Mouse (Mus musculus) CD4-positive, CD25-positive, alpha-beta regulatory T cell, adult 4 months (primary cell): ENCODE measurements around the gene Ermp1. TPM values are rescaled to one million over a fixed set of nuclear protein-coding genes. Genes with fewer than 3 reads are reported as not detected.

Source experiments
- ATAC-seq: one replicate; pipeline ENCODE4 v1.8.0; 2017
- polyA plus RNA-seq, 2 experiments: library from polyadenylated mRNA; unstranded; fragments of 100-300 nt; shearing (Covaris generic); gene quantifications; one replicate each; pipeline ENCODE4 v1.2.1; 2017

The Ermp1 gene
- polyA plus RNA-seq, 2 experiments from 2014 or later, result 11.8 to 15.7 TPM

DNA sequence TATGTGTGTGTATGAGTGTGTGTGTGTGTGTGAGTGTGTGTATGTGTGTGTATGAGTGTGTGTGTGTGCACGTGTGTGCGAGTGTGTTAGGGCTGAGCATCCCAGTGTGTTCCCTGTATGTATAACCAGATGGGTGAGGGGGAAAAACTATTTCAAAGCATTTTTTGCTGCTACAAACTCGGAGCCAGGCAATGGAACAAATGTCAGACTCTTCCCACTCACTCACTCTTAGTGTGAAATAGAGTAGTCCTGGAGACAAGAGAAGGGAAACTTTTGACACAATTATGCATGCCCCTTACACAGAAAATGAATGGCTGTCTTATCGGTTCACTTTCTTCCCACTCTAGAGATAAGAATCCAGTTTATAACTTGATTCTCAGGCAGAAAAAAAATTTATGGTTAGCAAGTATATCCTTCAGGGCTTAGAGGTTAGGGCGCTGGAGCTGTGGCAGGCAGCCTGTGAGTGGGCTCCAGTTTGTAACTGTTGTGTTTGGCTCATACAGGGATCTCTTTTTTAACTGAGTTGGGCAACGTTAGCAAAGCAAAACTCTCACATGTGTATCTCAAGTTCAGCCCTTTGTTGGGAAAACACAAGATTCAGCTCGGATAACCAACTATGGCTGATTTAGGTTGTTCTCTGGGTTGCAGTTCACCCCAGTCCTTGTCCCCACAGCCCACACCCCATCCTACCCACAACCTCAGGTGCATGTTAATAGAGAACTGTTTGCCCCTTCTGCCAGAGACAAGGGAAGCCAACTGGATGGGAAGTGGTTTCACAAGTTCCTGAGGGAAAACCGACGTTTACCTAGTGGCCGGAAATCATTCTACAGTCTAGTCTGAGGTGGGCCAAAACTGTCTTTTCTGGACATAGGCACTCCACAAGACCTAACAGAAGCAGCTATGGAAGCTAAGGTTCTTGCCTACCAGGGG lies 12.9 kb upstream of the Ermp1 start:
- no peak for ATAC-seq

DNA sequence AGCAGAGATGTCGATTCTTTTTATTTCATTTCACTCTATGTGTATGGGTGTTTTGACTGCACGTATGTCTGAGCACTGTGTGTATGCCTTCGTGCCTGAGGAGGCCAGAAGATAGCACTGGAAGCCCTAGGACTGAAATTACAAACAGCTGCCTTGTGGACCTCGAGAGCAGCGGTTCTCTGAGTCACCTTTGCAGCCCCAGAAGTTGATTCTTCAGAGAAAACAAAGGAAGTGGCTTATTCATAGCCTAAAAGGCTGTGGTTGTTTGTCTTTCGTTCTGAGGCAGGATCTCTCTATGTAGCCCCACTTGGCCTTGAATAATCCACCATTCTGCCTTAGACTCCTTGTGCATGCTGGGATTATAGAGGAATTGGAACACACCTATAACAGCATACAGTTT lies 11.5 kb upstream of the Ermp1 start:
- ATAC-seq, result peak; percentile 85

DNA sequence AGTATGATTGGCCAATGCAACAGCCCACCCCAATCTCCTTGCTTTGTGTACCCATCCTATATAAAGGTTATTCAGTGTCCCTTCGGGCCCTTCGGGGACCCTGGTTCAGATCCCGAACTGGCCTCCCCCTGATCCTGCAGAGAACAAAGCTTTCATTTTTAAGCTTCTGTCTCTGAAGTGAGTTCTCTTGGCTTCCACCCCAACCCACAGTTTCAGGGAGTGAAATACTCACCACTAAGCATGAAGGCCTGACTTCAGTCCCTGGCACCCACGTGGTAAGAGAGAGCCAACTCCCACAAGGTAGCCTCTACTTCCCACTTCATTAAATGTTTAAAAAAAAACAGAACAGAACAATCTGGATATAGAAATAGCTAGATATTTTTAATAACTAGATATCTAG lies 10.6 kb upstream of the Ermp1 start:
- no peak for ATAC-seq

DNA sequence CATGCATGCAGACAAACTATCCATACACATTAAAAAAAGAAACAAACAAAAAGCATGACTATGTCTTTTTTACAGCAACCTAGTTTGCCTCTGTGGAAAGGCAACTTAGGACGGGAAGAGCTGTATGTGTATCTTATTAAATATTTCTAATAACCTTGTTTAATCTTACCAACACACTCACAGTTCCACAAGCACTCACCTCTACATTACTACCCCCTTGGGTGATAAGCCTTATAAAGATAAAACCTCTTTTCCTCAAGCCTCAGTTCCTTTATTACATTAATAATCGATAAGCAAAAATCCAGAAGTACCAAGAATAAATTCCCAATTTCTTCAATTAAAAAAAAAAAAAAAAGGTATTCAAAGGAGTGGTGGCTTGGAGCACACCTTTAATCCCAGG lies 9.3 kb upstream of the Ermp1 start:
- ATAC-seq, result no peak

DNA sequence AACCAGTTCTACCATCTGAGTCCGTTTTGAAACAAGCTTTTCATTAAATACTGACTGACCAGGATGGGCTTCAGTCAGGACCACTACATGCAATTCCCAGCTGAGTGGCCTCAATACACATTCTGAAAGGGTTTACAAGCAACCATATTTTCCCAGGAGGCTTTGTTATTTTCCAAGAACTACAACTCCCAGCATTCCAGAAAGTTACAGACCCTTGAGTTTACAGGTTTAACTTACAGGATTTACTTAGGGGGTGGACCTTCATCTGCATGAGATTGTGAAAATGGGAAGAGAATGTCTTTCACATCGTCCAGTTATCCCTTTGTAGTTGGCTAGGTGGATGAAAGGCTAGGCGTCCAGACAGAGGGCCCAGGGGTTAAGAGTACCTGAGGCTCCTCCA lies 8.8 kb upstream of the Ermp1 start:
- no peak for ATAC-seq

DNA sequence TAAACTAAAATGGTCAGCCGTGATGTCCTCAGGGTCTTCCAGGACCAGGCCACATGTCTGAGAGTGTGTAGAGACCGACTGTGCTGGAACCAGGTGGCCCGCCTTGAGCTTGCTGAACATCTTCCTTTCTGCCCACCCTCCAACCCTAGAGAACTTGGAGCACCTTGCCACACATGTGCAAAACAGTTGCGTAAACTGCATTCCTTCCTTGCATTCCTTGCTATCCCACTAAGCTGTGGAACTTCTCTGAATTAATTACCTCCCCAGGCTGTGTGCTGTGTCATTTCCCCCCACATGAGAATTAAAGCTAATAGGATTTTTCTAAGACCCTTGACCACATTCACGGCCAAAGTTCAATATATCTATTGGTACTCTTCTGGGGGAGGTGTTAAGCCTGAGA lies 8.4 kb upstream of the Ermp1 start:
- ATAC-seq, result no peak

DNA sequence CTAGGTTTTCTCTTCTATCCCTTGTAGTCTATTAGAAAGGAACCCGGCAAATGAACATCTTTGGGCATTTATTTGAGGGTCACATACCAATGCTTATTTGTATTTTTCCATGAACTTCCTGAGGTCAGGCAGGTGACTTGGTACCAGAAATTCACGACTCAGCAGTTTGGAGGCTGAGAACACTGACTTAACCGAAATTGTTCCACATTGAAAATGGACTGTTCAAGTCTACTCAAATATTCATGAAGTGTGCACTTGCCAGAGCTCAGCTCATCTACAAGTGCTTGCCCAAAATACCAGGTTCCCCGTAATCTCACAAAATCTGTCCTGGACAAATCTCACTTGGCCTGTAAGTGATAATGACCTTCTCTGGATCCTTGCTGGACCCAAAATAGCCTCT lies 7.8 kb upstream of the Ermp1 start:
- no peak for ATAC-seq

DNA sequence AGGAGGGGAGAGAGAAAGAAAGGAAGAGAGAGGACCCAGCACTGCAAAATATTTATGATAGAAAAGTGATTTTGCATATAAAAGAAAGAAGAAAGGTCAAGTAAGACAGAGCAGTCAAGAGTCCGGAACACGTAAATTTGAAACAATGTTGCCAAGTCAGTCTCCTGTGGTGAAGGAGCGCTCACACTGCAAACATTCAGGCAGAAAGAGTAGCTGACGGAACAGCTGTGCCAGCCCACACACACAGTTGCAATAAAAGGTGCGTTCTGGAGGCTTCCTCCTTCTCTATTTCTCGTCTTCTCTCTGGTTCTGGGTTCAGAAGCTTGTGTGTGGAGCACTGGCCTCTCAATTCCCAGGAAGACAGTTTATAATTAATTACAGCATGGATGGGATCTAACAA lies 6.9 kb upstream of the Ermp1 start:
- no peak for ATAC-seq

DNA sequence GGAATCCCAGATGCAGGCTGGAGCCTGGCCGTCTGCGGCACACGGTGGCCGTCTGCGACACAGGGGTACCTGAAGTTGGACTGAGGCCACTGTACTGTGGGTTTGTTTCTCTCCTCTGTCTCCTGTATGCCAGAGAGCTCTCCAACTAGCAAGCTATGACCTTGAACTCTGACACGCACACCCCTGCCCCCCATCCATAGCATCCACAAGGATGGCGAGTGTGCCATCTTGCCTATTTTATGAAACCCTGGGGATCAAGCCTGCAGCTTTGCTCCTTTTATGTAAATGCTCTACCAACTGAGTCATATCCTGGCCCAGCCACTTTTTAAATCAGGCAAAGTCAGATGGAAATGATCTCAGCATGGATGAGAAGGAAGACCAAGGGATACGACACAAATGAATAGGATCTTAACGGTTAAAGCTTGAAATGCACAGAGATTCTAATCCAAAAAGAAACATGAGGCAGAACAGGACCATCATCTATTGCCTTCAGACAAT lies 5.6 kb upstream of the Ermp1 start:
- ATAC-seq, result no peak

DNA sequence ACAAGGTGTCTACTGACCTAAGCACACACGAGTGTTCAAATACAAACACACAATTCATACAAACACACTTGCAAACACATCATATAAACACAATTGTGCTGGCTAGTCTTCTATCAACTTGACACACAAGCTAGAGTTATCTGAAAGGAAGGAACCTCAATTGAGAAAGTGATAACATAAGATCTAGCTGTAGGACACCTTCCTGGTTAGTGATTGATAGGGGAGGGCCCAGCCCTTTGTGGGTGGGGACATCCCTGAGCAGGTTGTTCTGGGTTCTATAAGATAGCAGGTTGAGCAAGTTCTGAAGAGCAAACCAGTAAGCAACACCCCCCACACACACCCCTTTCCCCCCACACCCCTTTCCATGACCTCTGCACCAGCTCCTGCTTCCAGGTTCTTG lies 1.5 kb upstream of the Ermp1 start:
- ATAC-seq, result no peak

DNA sequence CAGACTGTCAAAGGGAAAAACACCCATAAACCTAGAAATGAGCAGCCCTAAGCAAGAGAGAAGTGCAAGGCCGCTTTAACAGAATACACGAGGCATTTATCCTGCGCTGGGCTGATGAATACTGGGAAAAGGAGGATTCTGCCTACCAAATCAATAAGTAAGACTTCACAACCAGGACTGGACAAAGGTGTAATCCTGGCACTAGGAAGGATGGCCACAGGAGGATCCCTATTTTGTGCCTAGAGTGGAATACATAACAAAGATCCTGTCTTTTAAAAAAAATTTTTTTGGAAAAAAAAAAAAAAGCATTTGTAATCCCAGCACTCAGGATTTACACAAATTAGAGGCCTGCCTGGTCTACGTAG lies 317 bp upstream of the Ermp1 start:
- no peak for ATAC-seq

DNA sequence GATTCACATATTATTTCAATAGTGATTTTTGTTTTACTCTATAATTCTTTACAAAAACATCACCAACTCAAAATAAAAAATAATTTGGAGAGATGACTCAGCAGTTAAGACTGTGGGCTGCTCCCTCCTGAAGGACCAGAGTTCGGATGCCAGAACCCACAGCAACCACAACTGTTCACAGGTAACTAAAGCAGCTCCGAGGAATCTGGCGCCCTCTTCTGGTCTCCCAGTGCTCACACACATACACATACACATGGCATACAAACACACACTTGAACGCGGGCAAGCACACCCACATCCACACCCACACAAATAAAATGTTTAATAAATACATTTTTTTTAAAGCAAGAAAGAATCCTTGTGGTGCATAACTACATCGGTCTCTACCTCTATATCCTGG lies 3.5 kb downstream of the Ermp1 start:
- ATAC-seq, result no peak

DNA sequence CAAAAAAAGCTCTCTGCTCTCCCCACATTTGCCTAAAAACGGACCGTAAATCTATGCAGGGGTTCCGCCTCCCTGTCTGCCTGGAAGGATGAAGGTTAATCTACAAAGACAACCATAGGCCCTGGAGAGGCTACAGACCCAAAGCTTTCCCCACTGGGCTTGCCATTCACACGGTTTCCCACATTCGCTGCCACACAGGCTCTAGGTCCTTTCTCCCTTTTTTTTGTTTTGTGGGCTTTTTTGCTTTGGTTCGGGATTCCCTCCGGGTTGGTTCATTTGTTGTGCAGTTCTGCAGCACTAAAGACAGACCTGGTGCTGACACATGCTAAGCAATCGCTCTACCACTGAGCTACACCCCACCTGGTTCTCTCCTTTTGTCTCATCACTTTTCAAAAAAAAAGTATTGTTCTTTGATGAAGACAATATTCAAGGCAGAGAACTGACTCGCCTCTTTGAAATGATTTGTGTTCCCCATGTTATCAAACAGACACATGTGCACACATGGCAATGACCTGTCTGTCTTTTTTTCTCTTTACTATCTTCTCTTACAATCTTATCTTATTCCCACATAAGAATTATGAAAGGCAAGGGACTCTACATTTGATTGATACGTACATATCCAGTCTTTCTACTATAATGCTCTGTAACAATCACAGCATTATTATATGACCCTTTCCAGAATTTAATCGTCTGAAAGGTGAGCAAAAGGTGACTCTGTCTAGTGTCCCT lies 4.9 kb downstream of the Ermp1 start:
- ATAC-seq, result no peak

DNA sequence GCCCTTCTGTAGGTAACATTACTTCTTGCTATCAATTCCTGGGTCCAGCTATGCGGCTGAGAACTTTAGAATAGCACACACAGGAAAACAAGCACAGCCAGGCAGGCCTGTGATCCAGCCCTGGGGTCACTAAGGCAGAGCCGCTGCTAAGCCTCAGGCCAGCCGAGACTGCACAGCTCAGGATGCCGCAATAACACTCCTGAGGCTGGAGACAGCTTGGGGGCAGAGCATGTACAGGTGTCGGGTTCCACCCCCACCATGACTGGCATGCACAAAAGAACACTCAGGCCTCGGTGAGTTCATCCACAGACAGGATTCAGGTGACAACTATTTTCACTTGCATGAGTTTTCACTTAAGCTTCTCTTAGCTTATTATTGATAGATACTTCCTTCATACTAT lies 6.0 kb downstream of the Ermp1 start:
- ATAC-seq, result no peak

DNA sequence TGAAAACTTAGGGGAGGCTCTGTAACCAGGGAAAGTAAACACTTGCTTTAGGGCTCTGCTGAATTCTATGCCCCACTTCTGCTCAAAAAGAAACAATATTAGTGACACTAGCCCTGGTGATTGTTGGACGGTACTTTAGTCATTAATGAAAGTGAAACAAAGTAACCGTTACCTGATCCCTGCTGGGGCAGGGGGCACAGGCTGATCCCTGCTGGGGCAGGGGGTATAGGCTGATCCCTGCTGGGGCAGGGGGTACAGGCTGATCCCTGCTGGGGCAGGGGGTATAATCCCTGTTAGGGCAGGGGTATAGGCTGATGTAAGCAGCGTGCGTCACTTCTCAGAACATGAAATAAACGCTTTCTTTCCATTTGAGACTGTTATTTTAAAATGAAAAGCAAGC lies 6.7 kb downstream of the Ermp1 start:
- peak; percentile 55 for ATAC-seq

DNA sequence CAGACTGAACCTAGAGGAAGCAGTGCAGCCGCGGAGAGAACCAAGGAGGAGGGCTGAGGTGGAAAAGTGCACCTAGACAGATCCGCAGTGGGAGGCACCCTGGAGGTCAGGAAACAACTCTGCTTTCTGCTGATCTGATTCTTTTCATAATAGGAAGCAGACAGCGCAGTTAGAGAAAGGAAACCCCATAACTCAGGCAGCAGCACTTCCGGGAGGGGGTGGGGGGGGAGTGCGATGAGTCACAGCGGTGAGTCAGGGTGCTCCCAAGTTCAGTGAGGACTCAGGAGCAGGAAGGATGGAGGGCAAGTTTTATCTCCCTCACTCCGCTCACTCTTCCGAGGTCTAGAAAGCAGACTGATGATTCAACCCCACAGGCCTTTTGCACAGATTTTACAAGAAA lies 7.2 kb downstream of the Ermp1 start:
- ATAC-seq, result peak; percentile 93

DNA sequence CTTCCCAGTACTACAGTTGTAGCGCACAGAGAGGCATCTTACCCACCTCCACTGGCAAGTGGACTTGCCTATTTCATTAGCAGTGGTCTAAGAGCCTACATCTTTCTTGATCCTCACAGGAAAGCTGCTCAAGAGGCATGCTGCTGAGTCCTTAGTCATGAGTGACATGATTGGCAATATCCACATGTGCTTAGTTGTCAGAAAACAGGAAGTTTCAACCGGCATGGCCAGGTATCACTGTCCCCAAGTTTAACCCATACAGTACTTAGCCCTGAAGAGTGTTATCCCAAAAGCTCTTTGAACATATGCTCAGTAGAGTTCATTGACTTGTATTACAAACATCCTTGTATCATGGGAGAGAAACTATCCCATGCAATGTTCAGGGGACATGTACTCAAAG lies 36.1 kb downstream of the Ermp1 start:
- no peak for ATAC-seq

DNA sequence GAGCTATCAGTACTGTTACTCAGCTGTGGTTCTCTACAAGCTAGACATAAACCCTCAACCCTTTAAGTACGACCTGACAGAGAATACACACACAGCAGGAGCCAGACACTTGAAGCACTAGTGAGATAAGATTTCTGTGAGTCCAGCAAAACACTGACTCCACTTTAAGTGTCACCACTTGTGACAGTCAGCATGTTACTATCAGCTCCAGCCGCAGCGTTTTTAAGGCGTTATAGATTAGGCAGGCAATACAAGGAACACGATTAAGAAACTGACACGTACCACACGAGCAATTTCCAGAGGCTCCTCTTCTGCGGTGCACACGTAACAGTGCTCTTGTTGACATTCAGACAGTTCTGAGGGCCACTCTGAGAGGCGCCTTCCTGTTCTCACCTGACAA lies 37.3 kb downstream of the Ermp1 start:
- no peak for ATAC-seq

DNA sequence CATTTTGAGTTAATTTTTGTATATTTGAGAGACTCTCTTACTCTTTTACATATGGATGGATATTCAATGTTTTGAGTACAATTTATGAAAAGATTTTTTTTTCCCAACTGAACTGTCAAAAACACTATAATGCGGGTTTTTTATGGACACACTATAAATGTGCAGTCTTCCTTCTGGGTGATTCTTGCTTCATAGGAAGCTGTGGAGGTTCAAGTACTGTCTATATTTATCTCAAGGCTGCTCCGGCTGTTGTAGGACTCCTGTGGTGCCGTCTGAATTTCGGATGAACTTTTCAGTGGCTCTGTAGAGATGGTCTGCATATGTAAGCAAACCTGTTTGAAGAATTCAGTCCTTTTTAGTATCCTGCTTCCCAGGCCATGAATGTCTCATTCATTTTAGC lies 40.0 kb downstream of the Ermp1 start:
- ATAC-seq, result no peak

DNA sequence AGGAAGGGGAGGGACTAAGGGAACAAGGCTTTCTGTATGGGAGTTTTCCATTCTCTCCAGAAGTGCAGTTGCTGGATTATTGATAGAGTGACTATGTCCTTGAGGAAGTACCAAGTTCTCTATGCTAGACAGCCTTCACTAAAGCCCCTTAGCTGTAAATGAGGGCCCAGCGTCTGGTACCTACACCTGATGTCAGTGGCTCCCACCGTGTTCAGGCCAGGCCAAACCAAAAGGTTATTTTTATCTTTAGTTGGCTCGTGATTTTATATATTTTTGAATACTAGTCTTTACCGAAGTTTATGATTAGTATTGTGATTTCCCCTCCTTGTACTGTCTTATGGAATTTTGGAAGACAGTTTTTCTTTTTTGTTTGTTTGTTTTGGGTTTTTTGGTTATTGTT lies 40.7 kb downstream of the Ermp1 start:
- no peak for ATAC-seq

DNA sequence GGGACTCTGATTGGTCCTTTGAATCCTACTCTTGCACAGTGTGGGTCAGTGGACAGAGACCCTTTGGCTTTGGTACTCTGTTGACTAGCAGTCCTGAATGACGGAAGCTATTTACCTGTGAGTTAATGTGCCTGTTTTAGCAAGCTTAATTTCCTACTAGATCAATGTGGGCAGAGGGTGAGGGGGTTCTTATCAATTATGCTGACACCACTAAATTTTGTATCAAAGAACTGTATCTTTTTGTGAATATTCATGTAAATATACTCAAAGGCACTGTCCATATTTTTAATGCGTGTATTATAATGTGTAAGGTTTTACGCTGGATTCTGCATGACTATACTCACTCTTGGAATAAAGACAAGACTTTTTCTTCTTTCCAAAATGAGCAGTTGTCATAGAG lies 43.6 kb downstream of the Ermp1 start:
- ATAC-seq, result no peak

DNA sequence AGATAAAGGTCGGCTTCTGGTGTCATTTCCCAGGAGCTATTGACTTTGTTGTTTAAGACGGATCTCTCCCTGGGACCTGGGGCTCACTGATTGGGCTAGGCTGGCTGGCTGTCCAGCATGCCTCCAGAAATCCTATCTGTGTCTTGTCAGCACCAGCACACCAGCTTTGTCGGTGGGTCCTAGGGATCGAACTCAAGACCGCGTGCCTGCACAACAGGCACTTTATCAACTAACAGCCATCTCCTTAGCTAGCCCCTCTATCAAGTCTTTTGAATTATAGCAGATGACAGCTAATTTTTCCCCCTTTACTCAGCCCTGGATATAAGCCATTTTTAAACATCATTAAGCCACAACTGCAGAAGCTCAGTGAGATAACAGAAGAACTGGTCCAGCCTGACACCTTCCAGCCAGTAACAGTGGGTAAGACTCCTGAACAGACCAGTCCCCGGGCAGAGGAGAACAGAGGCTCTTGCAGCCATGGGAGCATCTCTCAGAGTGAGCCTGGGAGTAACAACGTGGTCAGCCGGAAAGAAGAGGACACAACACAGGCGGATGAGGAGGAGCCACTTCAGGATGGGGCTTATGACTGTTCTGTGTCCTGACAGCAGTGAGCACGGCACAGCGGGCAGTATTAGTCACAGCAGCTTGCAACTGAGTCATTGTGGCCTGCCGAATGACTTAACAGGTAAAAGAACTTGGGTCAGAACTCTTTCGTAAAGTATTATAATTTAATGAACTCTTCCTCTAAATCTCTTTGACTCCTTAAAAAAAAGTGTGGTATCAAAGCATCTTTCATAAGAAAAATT lies 44.5 kb downstream of the Ermp1 start:
- no peak for ATAC-seq

DNA sequence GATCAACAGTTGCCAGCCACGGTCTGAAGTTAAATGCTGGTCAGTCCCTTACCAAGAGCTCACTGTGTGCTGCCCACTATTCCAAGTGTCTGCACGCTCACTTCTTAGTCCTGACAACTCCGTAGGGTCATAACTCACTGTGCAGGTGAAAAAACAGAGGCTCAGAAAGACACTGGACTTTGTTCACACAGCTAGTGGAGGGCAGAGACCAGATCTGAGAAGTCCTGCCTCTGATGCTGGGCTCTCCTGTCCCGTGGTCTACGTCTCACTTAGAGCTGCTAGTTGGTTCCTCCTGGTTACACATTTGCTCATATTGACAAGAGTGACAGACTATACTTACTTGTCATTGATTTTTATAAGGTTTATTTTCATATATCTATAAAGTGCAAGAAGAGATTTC lies 49.2 kb downstream of the Ermp1 start:
- ATAC-seq, result no peak
